Mouse (Mus musculus) kidney, adult 2 months (tissue): Measurements from ENCODE around the gene Lyrm7.

Source experiments
- CTCF ChIP-seq: fragments of 200-500 bp; conservative IDR thresholded peaks from 2 replicates; pipeline ENCODE4 v1.5.1; 2011; ENCODE audit warnings: low read depth, mild to moderate bottlenecking, control low read depth, low read length, moderate library complexity, mixed read lengths; ENCODE audit not compliant: insufficient read depth, insufficient read length
- POLR2A ChIP-seq: fragments of 200-500 bp; IDR thresholded peaks from one replicate; pipeline ENCODE4 v1.6.1; 2011; ENCODE audit warnings: low read depth, low read length, control low read depth

DNA sequence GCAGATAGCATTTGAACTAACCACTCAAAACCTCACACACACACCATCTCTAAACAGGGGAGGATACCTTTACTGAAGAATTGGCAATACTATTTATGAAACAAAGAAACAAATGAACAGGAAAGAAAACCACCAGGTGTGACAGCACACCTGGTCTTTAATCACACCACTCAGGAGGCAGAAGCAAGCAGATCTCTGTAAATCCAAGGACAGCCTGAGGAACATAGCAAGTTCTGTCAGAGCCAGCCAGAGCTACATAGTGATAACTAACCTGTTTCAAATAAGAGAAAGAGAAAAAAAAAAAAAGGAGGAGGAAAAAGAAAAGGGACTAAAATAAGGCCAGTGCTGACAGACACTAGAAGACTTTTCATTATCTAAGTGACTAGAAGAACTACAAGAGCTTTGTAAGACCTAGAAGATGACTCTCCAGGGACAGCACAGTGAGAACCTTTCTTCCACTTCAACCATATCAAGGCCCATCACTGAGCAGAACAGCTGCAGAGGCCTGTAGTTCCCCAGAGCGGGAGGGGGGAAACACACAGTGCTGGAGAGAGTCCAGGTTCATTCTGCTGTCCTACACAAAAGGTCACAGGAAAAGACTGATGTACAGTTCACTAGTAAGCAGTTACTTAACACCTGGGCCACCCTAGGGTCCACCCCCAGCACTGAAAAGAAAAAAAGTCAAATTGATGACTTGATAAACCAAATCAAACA lies 82.4 kb downstream of the Lyrm7 start:
- TF ChIP-seq CTCF = no peak
- TF ChIP-seq POLR2A = no peak
